Mouse (Mus musculus) olfactory bulb, adult 2 months (tissue): ENCODE measurements at regions not wholly inside any gene's neighbourhood (a gene's known extent, or its start where the extent isn't known, plus 50 kb on each side); places are given as distances from the start of the nearest gene placed in this dataset.

Experiments
- H3K27ac ChIP-seq: fragments of 200-500 bp; 2 replicates; pipeline ENCODE4 v1.5.1; 2012; ENCODE audit warnings: low read depth, low read length; ENCODE audit not compliant: insufficient read depth
- H3K4me1 ChIP-seq: fragments of 200-500 bp; 2 replicates; pipeline ENCODE4 v1.6.1; 2012; ENCODE audit warnings: low read length; ENCODE audit not compliant: control insufficient read depth, insufficient read depth
- H3K4me3 ChIP-seq: fragments of 200-500 bp; 2 replicates; pipeline ENCODE4 v1.5.1; 2012; ENCODE audit warnings: mild to moderate bottlenecking, low read depth, low read length, moderate library complexity; ENCODE audit not compliant: insufficient read depth
- CTCF ChIP-seq: fragments of 200-500 bp; IDR thresholded peaks from 2 replicates; pipeline ENCODE4 v1.5.1; 2012; ENCODE audit warnings: low read depth, mild to moderate bottlenecking, low read length, moderate library complexity; ENCODE audit not compliant: insufficient read depth
- POLR2A ChIP-seq: fragments of 200-500 bp; IDR thresholded peaks from 2 replicates; pipeline ENCODE4 v1.6.1; 2012; ENCODE audit warnings: mild to moderate bottlenecking, low read depth, low read length, moderate library complexity; ENCODE audit not compliant: insufficient read depth
- WGBS: fragments of 180-500 bp; shearing (Covaris S2); methylation state at CpG from one replicate; pipeline ENCODE4 v1.1.7; 2018; 5-methylcytosine and 5-hydroxymethylcytosine counted together

GRCm38 (mm10) chr4:84189315-84189714 lies 485.8 kb downstream of the Bnc2 start:
- Histone ChIP-seq H3K4me1 (no peaks in the 10 kb centered on the region), H3K4me3 (no peak overlapping the region), H3K27ac (no peak overlapping the region)
- WGBS, result 64% methylated on average over 12 of the region's 12 CpGs
- TF ChIP-seq POLR2A (no peak), CTCF (no peak)

GRCm38 (mm10) chr4:84191303-84191702 lies 483.8 kb downstream of the Bnc2 start:
- no peak for TF ChIP-seq CTCF
- no peak for TF ChIP-seq POLR2A
- Histone ChIP-seq H3K4me3 (no peak overlapping the region), H3K27ac (no peak overlapping the region), H3K4me1 (no peaks in the 10 kb centered on the region)
- 82% methylated on average over 2 of the region's 2 CpGs for WGBS

GRCm38 (mm10) chr4:84192301-84192700 lies 482.8 kb downstream of the Bnc2 start:
- no peaks in the 10 kb centered on the region for H3K4me1 ChIP-seq
- TF ChIP-seq POLR2A (no peak), CTCF (no peak)
- H3K27ac ChIP-seq, result no peak overlapping the region
- no peak overlapping the region for H3K4me3 ChIP-seq
- 80% methylated on average over 2 of the region's 2 CpGs for WGBS

GRCm38 (mm10) chr4:84196732-84197131 lies 478.3 kb downstream of the Bnc2 start:
- 95% methylated on average over 2 of the region's 2 CpGs for WGBS
- Histone ChIP-seq H3K4me3 (no peak overlapping the region), H3K4me1 (no peaks in the 10 kb centered on the region), H3K27ac (no peak overlapping the region)
- TF ChIP-seq CTCF (no peak), POLR2A (no peak)

GRCm38 (mm10) chr4:84198176-84198575 lies 476.9 kb downstream of the Bnc2 start:
- Histone ChIP-seq H3K4me3 (no peak overlapping the region), H3K4me1 (0 out of 2 replicates have a peak, but pooled peaks cover 2% of the 10 kb centered on the region), H3K27ac (no peak overlapping the region)
- TF ChIP-seq CTCF (no peak), POLR2A (no peak)
- WGBS, result 95% methylated on average over 4 of the region's 4 CpGs

- no peak overlapping the region for H3K27ac ChIP-seq
- no peak overlapping the region for H3K4me3 ChIP-seq
- 0 out of 2 replicates have a peak, but pooled peaks cover 2% of the 10 kb centered on the region for H3K4me1 ChIP-seq
- TF ChIP-seq CTCF (no peak), POLR2A (no peak)
- 52% methylated on average over 9 of the region's 9 CpGs for WGBS
These were observed 475.9 kb downstream of the Bnc2 start for GRCm38 (mm10) chr4:84199181-84199656.

- no peak for TF ChIP-seq CTCF
- no peak for TF ChIP-seq POLR2A
- no peak overlapping the region for H3K4me3 ChIP-seq
- no peak overlapping the region for H3K27ac ChIP-seq
- 85% methylated on average over 3 of the region's 3 CpGs for WGBS
- H3K4me1 ChIP-seq, result 0 out of 2 replicates have a peak, but pooled peaks cover 2% of the 10 kb centered on the region
These were observed 474.1 kb downstream of the Bnc2 start for GRCm38 (mm10) chr4:84201001-84201400.

GRCm38 (mm10) chr4:84202231-84202630 lies 472.8 kb downstream of the Bnc2 start:
- H3K4me1 ChIP-seq, result 0 out of 2 replicates have a peak, but pooled peaks cover 2% of the 10 kb centered on the region
- 40% methylated on average over 2 of the region's 2 CpGs for WGBS
- TF ChIP-seq POLR2A (no peak), CTCF (no peak)
- no peak overlapping the region for H3K4me3 ChIP-seq
- no peak overlapping the region for H3K27ac ChIP-seq

GRCm38 (mm10) chr4:84203680-84204079 lies 471.4 kb downstream of the Bnc2 start:
- no peak overlapping the region for H3K4me3 ChIP-seq
- no peak for TF ChIP-seq CTCF
- TF ChIP-seq POLR2A, result no peak
- H3K4me1 ChIP-seq, result 0 out of 2 replicates have a peak, but pooled peaks cover 2% of the 10 kb centered on the region
- no peak overlapping the region for H3K27ac ChIP-seq
- WGBS, result 80% methylated on average over 1 of the region's 1 CpGs

GRCm38 (mm10) chr4:84204777-84205176 lies 470.3 kb downstream of the Bnc2 start:
- no peak overlapping the region for H3K4me3 ChIP-seq
- H3K4me1 ChIP-seq, result 0 out of 2 replicates have a peak, but pooled peaks cover 2% of the 10 kb centered on the region
- TF ChIP-seq POLR2A (no peak), CTCF (no peak)
- no peak overlapping the region for H3K27ac ChIP-seq
